Mouse (Mus musculus): ENCODE results near the gene Kctd21. TPM values are rescaled to one million over a fixed set of nuclear protein-coding genes. Genes with fewer than 3 reads are reported as not detected.

Gene Kctd21
- polyA plus RNA-seq, 1 experiment from 2014 or later = 3.5 TPM

- Histone ChIP-seq H3K9me3 (replicated peaks) (no peaks in the 10 kb centered on the region), H3K4me1 (replicated peaks) (peaks cover 8% of the 10 kb centered on the region), H3K36me3 (no peaks in the 10 kb centered on the region), H3K27ac (no peak overlapping the region), H3K27me3 (peaks cover 37% of the 10 kb centered on the region), H3K4me2 (peak overlapping the region; percentile 64), H3K4me3 (peak overlapping the region; percentile 42), H3K9ac (no peak overlapping the region)
- 11% methylated on average over 96 of the region's 96 CpGs for WGBS
- ATAC-seq (replicated peaks; ENCODE audit: insufficient number of reproducible peaks, insufficient read depth, low FRiP score, low read depth) = no peak; the same call in 1 of the 2 replicates
These were observed 6.8 kb upstream of the Kctd21 start for GRCm38 (mm10) chr7:97325156-97325985.

DNA sequence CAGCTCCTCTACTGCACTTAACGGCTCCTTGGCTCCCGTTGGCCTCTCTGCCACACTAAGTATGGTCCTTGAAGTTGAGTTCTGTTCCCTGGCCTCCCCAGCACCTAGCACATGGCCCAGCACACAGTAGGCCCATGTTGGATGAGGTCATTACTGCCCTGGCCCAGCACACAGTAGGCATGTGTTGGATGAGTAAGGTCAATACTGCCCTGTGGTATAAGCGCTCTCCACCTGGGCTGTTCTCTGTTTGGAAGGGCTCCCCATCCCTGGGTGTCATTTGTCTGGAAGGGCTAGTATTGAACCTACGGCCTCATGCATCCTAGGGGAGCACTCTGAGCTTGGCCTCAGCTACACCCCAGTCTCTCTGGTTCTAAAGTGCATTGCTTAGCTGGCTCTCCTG, 4.8 kb upstream of the Kctd21 start:
- Histone ChIP-seq H3K4me1 (replicated peaks) (peaks cover 8% of the 10 kb centered on the region), H3K4me3 (no peak overlapping the region), H3K36me3 (no peaks in the 10 kb centered on the region), H3K4me2 (no peak overlapping the region), H3K27ac (no peak overlapping the region), H3K9ac (no peak overlapping the region), H3K9me3 (replicated peaks) (no peaks in the 10 kb centered on the region), H3K27me3 (peaks cover 37% of the 10 kb centered on the region)
- no peak for ATAC-seq (replicated peaks; ENCODE audit: insufficient number of reproducible peaks, insufficient read depth, low FRiP score, low read depth)
- WGBS = 90% methylated on average over 4 of the region's 4 CpGs

GRCm38 (mm10) chr7:97328891-97329588, 3.1 kb upstream of the Kctd21 start:
- Histone ChIP-seq H3K4me2 (no peak overlapping the region), H3K36me3 (no peaks in the 10 kb centered on the region), H3K27ac (no peak overlapping the region), H3K9ac (no peak overlapping the region), H3K4me1 (replicated peaks) (peaks cover 19% of the 10 kb centered on the region), H3K9me3 (replicated peaks) (no peaks in the 10 kb centered on the region), H3K27me3 (peaks cover 37% of the 10 kb centered on the region), H3K4me3 (no peak overlapping the region)
- whole genome bisulfite sequencing = 79% methylated on average over 13 of the region's 13 CpGs
- ATAC-seq (replicated peaks; ENCODE audit: insufficient number of reproducible peaks, insufficient read depth, low FRiP score, low read depth) = no peak

GRCm38 (mm10) chr7:97329676-97330075, 2.5 kb upstream of the Kctd21 start:
- peaks cover 19% of the 10 kb centered on the region for H3K4me1 ChIP-seq (replicated peaks)
- H3K9me3 ChIP-seq (replicated peaks) = no peaks in the 10 kb centered on the region
- H3K4me2 ChIP-seq = no peak overlapping the region
- no peaks in the 10 kb centered on the region for H3K36me3 ChIP-seq
- H3K4me3 ChIP-seq = no peak overlapping the region
- ATAC-seq (replicated peaks; ENCODE audit: insufficient number of reproducible peaks, insufficient read depth, low FRiP score, low read depth) = no peak
- no peak overlapping the region for H3K27ac ChIP-seq
- WGBS = 79% methylated on average over 3 of the region's 3 CpGs
- peaks cover 31% of the 10 kb centered on the region for H3K27me3 ChIP-seq
- H3K9ac ChIP-seq = no peak overlapping the region

DNA sequence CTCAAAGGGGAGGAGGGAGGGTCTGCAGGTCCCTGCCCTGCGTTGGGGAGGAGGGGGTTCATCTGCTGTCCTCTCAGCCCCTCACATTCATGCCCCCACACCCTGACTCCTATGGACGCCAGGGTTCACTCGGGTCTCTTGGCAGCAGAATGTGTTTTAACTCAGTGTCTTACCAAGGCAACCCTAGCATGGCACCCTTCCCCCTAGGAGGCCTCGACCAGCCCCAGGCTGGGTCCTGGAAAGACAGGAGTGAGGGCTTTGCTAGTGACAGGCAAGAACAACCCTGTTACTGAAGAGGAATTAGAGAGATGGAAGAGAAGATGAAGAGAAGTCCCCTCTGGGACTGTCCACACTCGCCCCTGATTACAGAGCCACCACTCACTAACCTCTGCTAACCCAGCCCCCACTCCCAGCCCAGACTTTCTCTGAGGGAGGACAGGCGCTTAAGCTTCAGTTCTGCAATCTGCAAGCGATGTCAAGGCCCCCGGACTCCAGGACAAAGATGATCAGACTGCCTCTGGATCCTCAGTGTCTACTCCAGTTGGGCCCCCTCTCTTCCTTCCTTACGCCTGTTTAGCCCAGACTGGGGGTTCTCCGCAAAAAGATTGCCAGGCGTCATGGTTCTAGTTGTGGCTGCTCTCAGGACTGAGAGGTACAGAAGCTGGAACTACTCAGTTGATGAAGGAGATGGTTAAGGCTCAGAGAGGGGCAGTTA, 1.0 kb upstream of the Kctd21 start:
- Histone ChIP-seq H3K9me3 (replicated peaks) (no peaks in the 10 kb centered on the region), H3K4me1 (replicated peaks) (peaks cover 11% of the 10 kb centered on the region), H3K27ac (no peak overlapping the region), H3K4me3 (peak overlapping the region; percentile 93), H3K9ac (peak overlapping the region; percentile 60), H3K36me3 (no peaks in the 10 kb centered on the region), H3K27me3 (peaks cover 17% of the 10 kb centered on the region), H3K4me2 (peak overlapping the region; percentile 86)
- ATAC-seq (replicated peaks; ENCODE audit: insufficient number of reproducible peaks, insufficient read depth, low FRiP score, low read depth) = no peak
- WGBS = 58% methylated on average over 11 of the region's 11 CpGs

DNA sequence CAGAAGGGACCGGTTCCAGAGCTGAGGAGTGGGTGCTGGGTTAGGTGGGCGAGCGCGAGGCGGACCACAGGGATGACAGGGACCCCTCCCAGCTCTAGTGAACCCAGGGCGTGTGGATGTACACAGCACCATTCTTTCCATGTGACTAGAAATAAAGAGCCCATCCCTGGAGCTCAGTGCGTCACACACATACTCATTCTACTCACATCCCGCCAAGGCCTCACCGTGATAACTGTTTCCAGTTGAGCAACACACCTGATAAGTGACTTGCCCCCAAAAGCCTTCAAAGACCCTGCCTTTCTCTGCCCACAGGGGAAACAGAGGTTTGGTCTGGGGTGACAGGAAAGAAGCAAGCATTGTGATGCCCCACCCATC, 527 bp downstream of the Kctd21 start:
- Histone ChIP-seq H3K4me3 (peak overlapping the region; percentile 93), H3K4me2 (peak overlapping the region; percentile 86), H3K27me3 (0 out of 2 replicates have a peak, but pooled peaks cover under 1% of the 10 kb centered on the region), H3K27ac (no peak overlapping the region), H3K4me1 (replicated peaks) (peaks cover 12% of the 10 kb centered on the region), H3K36me3 (no peaks in the 10 kb centered on the region), H3K9me3 (replicated peaks) (no peaks in the 10 kb centered on the region), H3K9ac (peak overlapping the region; percentile 82)
- WGBS = 4% methylated on average over 9 of the region's 9 CpGs
- no peak for ATAC-seq (replicated peaks; ENCODE audit: insufficient number of reproducible peaks, insufficient read depth, low FRiP score, low read depth)

GRCm38 (mm10) chr7:97333113-97333898, 1.2 kb downstream of the Kctd21 start:
- Histone ChIP-seq H3K27ac (no peak overlapping the region), H3K36me3 (no peaks in the 10 kb centered on the region), H3K9ac (no peak overlapping the region), H3K4me2 (peak overlapping the region; percentile 86), H3K9me3 (replicated peaks) (no peaks in the 10 kb centered on the region), H3K27me3 (no peaks in the 10 kb centered on the region), H3K4me1 (replicated peaks) (peaks cover 16% of the 10 kb centered on the region), H3K4me3 (peak overlapping the region; percentile 93)
- WGBS = 70% methylated on average over 6 of the region's 6 CpGs
- no peak for ATAC-seq (replicated peaks; ENCODE audit: insufficient number of reproducible peaks, insufficient read depth, low FRiP score, low read depth)

GRCm38 (mm10) chr7:97334406-97334805, 2.3 kb downstream of the Kctd21 start:
- Histone ChIP-seq H3K4me2 (no peak overlapping the region), H3K9me3 (replicated peaks) (no peaks in the 10 kb centered on the region), H3K27ac (no peak overlapping the region), H3K27me3 (no peaks in the 10 kb centered on the region), H3K4me3 (no peak overlapping the region), H3K36me3 (no peaks in the 10 kb centered on the region), H3K9ac (no peak overlapping the region), H3K4me1 (replicated peaks) (peaks cover 16% of the 10 kb centered on the region)
- 85% methylated on average over 2 of the region's 2 CpGs for WGBS
- no peak for ATAC-seq (replicated peaks; ENCODE audit: insufficient number of reproducible peaks, insufficient read depth, low FRiP score, low read depth)

DNA sequence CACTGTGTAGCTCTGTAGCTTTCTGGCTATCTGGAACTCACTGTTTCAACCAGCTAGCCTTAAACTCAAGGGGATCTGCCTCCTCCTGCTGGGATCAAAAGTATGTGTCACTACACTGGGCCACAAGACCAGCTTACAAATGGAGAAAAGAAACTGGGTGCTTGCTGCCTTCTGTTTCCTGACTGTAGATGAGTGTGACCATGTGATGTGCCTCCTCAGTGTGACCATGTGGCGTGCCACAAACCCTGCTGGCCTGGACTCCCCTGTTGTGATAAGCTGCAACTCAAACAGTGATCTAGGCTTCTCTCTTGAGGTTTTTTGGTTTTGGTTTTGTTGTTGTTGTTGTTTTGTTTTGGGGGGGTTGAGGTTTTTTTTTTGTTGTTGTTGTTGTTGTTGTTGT, 4.6 kb downstream of the Kctd21 start:
- Histone ChIP-seq H3K4me1 (replicated peaks) (peaks cover 19% of the 10 kb centered on the region), H3K27ac (no peak overlapping the region), H3K9me3 (replicated peaks) (no peaks in the 10 kb centered on the region), H3K4me2 (no peak overlapping the region), H3K27me3 (no peaks in the 10 kb centered on the region), H3K36me3 (no peaks in the 10 kb centered on the region), H3K4me3 (no peak overlapping the region), H3K9ac (no peak overlapping the region)
- 68% methylated on average over 1 of the region's 1 CpGs for WGBS
- ATAC-seq (replicated peaks; ENCODE audit: insufficient number of reproducible peaks, insufficient read depth, low FRiP score, low read depth) = no peak

- no peak for ATAC-seq (replicated peaks; ENCODE audit: insufficient number of reproducible peaks, insufficient read depth, low FRiP score, low read depth)
- Histone ChIP-seq H3K4me3 (no peak overlapping the region), H3K9me3 (replicated peaks) (no peaks in the 10 kb centered on the region), H3K9ac (no peak overlapping the region), H3K27ac (no peak overlapping the region), H3K27me3 (no peaks in the 10 kb centered on the region), H3K4me2 (no peak overlapping the region), H3K36me3 (no peaks in the 10 kb centered on the region), H3K4me1 (replicated peaks) (peaks cover 16% of the 10 kb centered on the region)
- 86% methylated on average over 4 of the region's 4 CpGs for WGBS
These were observed 6.5 kb downstream of the Kctd21 start for GRCm38 (mm10) chr7:97338593-97338992.

- H3K4me3 ChIP-seq = no peak overlapping the region
- H3K9me3 ChIP-seq (replicated peaks) = no peaks in the 10 kb centered on the region
- no peak overlapping the region for H3K4me2 ChIP-seq
- no peaks in the 10 kb centered on the region for H3K27me3 ChIP-seq
- no peak overlapping the region for H3K9ac ChIP-seq
- H3K27ac ChIP-seq = no peak overlapping the region
- no peaks in the 10 kb centered on the region for H3K36me3 ChIP-seq
- no peak for ATAC-seq (replicated peaks; ENCODE audit: insufficient number of reproducible peaks, insufficient read depth, low FRiP score, low read depth)
- 94% methylated on average over 7 of the region's 7 CpGs for WGBS
- H3K4me1 ChIP-seq (replicated peaks) = peaks cover 16% of the 10 kb centered on the region
These were observed 7.5 kb downstream of the Kctd21 start for GRCm38 (mm10) chr7:97339623-97340022.
